Mouse (Mus musculus) midbrain, embryonic 15.5 days (tissue): ENCODE measurements around the gene Mmp24. TPM values are rescaled to one million over a fixed set of nuclear protein-coding genes. Genes with fewer than 3 reads are reported as not detected.
A peak's percentile ranks its signal among the peaks of the same experiment; 100 is the strongest.

Experiments
- ATAC-seq: fragments of 200-750 bp; cut with Nextera tagmentation; replicated peaks from 2 replicates; pipeline ENCODE4 v1.8.0; 2017; ENCODE audit warnings: moderate TSS enrichment
- H3K27ac ChIP-seq: fragments of 300-500 bp; sonication (generic); 2 replicates; pipeline ENCODE4 v1.5.1; 2015; ENCODE audit warnings: mild to moderate bottlenecking, inconsistent platforms
- H3K27me3 ChIP-seq: fragments of 300-500 bp; sonication (generic); replicated peaks from 2 replicates; pipeline ENCODE4 v1.6.1; 2015; ENCODE audit warnings: inconsistent platforms
- H3K36me3 ChIP-seq: fragments of 300-500 bp; sonication (generic); replicated peaks from 2 replicates; pipeline ENCODE4 v1.6.1; 2015; ENCODE audit warnings: inconsistent platforms
- H3K4me1 ChIP-seq: fragments of 300-500 bp; sonication (generic); 2 replicates; pipeline ENCODE4 v1.6.1; 2015; ENCODE audit warnings: inconsistent platforms
- H3K4me2 ChIP-seq: fragments of 300-500 bp; sonication (generic); 2 replicates; pipeline ENCODE4 v1.6.1; 2015; ENCODE audit warnings: inconsistent platforms, mild to moderate bottlenecking, moderate library complexity
- H3K4me3 ChIP-seq: fragments of 300-500 bp; sonication (generic); 2 replicates; pipeline ENCODE4 v1.5.1; 2015; ENCODE audit warnings: mild to moderate bottlenecking, inconsistent platforms
- H3K9ac ChIP-seq: fragments of 300-500 bp; sonication (generic); 2 replicates; pipeline ENCODE4 v1.6.1; 2015; ENCODE audit warnings: mild to moderate bottlenecking, inconsistent platforms
- H3K9me3 ChIP-seq: fragments of 300-500 bp; sonication (generic); 2 replicates; pipeline ENCODE4 v1.6.1; 2016; ENCODE audit warnings: inconsistent platforms
- WGBS: fragments of 180-500 bp; shearing (Covaris S2); methylation state at CpG from one replicate; pipeline ENCODE4 v1.1.7; 2015; ENCODE audit warnings: mixed read lengths; 5-methylcytosine and 5-hydroxymethylcytosine counted together
- polyA plus RNA-seq: library from polyadenylated mRNA; unstranded; fragments of >200 nt; fragmentation: Nextera tagmentation; extraction: Ambion mirVana; gene quantifications from 2 replicates; pipeline ENCODE4 v1.2.1, GENCODE M21; 2015

Mmp24 gene
- polyA plus RNA-seq, 1 experiment from 2014 or later = 19.3 TPM

GRCm38 (mm10) chr2:155745487-155745886, 29.7 kb upstream of the Mmp24 start:
- H3K36me3 ChIP-seq = no peaks in the 10 kb centered on the region
- no peak for ATAC-seq
- no peak overlapping the region for H3K4me3 ChIP-seq
- H3K27ac ChIP-seq = no peak overlapping the region
- H3K4me2 ChIP-seq = no peak overlapping the region
- no peaks in the 10 kb centered on the region for H3K4me1 ChIP-seq
- H3K27me3 ChIP-seq = no peaks in the 10 kb centered on the region
- 76% methylated on average over 3 of the region's 3 CpGs for WGBS
- no peak overlapping the region for H3K9ac ChIP-seq
- no peaks in the 10 kb centered on the region for H3K9me3 ChIP-seq

GRCm38 (mm10) chr2:155749394-155749793, 25.7 kb upstream of the Mmp24 start:
- no peak overlapping the region for H3K9ac ChIP-seq
- WGBS = 87% methylated on average over 4 of the region's 4 CpGs
- H3K36me3 ChIP-seq = no peaks in the 10 kb centered on the region
- H3K9me3 ChIP-seq = no peaks in the 10 kb centered on the region
- no peak overlapping the region for H3K4me3 ChIP-seq
- H3K4me2 ChIP-seq = no peak overlapping the region
- no peak overlapping the region for H3K27ac ChIP-seq
- H3K4me1 ChIP-seq = peaks cover 7% of the 10 kb centered on the region; the same call in 1 of the 2 replicates
- ATAC-seq = no peak
- peaks cover 8% of the 10 kb centered on the region for H3K27me3 ChIP-seq

- peaks cover 8% of the 10 kb centered on the region for H3K27me3 ChIP-seq
- 5% methylated on average over 25 of the region's 25 CpGs for WGBS
- peaks cover 7% of the 10 kb centered on the region; the same call in 1 of the 2 replicates for H3K4me1 ChIP-seq
- H3K36me3 ChIP-seq = no peaks in the 10 kb centered on the region
- H3K27ac ChIP-seq = no peak within 1 kb of the TSS
- no peak within 1 kb of the TSS; the same call in 1 of the 2 replicates for H3K9ac ChIP-seq
- no peaks in the 10 kb centered on the region for H3K9me3 ChIP-seq
- H3K4me3 ChIP-seq = peak within 1 kb of the TSS; percentile 23
- peak within 1 kb of the TSS; percentile 45 for H3K4me2 ChIP-seq
- ATAC-seq = no peak
Observed at GRCm38 (mm10) chr2:155751014-155751786, 23.9 kb upstream of the Mmp24 start, which contains the start of gene Procr. Gene Procr (plus strand): TSS chr2:155751117.

GRCm38 (mm10) chr2:155755746-155756145, 19.4 kb upstream of the Mmp24 start:
- H3K9me3 ChIP-seq = no peaks in the 10 kb centered on the region
- WGBS = 7% methylated on average over 1 of the region's 1 CpGs
- ATAC-seq = no peak
- no peaks in the 10 kb centered on the region for H3K36me3 ChIP-seq
- H3K4me3 ChIP-seq = no peak overlapping the region
- no peak overlapping the region for H3K4me2 ChIP-seq
- H3K27ac ChIP-seq = no peak overlapping the region
- H3K4me1 ChIP-seq = peaks cover 6% of the 10 kb centered on the region; the same call in 1 of the 2 replicates
- H3K27me3 ChIP-seq = peaks cover 8% of the 10 kb centered on the region
- H3K9ac ChIP-seq = no peak overlapping the region

- no peak for ATAC-seq
- no peak overlapping the region for H3K4me2 ChIP-seq
- H3K36me3 ChIP-seq = no peaks in the 10 kb centered on the region
- 67% methylated on average over 14 of the region's 14 CpGs for WGBS
- H3K9me3 ChIP-seq = no peaks in the 10 kb centered on the region
- H3K27me3 ChIP-seq = no peaks in the 10 kb centered on the region; the same call in 1 of the 2 replicates
- H3K4me3 ChIP-seq = no peak overlapping the region
- H3K27ac ChIP-seq = no peak overlapping the region
- H3K4me1 ChIP-seq = no peaks in the 10 kb centered on the region
- no peak overlapping the region for H3K9ac ChIP-seq
Observed at GRCm38 (mm10) chr2:155756855-155757566, 18.1 kb upstream of the Mmp24 start.

GRCm38 (mm10) chr2:155764679-155765418, 10.3 kb upstream of the Mmp24 start:
- Histone ChIP-seq H3K27ac (no peak overlapping the region), H3K9ac (no peak overlapping the region), H3K27me3 (no peaks in the 10 kb centered on the region), H3K4me2 (no peak overlapping the region), H3K9me3 (no peaks in the 10 kb centered on the region), H3K4me3 (no peak overlapping the region), H3K4me1 (no peaks in the 10 kb centered on the region), H3K36me3 (no peaks in the 10 kb centered on the region)
- WGBS = 47% methylated on average over 13 of the region's 13 CpGs
- peak; percentile 62; the same call in 1 of the 2 replicates for ATAC-seq

GRCm38 (mm10) chr2:155773664-155774063, 1.5 kb upstream of the Mmp24 start:
- no peak for ATAC-seq
- no peak overlapping the region for H3K4me2 ChIP-seq
- H3K4me1 ChIP-seq = peaks cover 32% of the 10 kb centered on the region
- peaks cover 7% of the 10 kb centered on the region for H3K27me3 ChIP-seq
- 57% methylated on average over 4 of the region's 4 CpGs for WGBS
- H3K4me3 ChIP-seq = no peak overlapping the region
- H3K9ac ChIP-seq = no peak overlapping the region
- H3K27ac ChIP-seq = no peak overlapping the region
- no peaks in the 10 kb centered on the region for H3K9me3 ChIP-seq
- no peaks in the 10 kb centered on the region for H3K36me3 ChIP-seq

- Histone ChIP-seq H3K36me3 (no peaks in the 10 kb centered on the region), H3K27me3 (peaks cover 7% of the 10 kb centered on the region), H3K27ac (no peak overlapping the region), H3K9ac (peak overlapping the region; percentile 94), H3K4me1 (peaks cover 35% of the 10 kb centered on the region), H3K4me2 (peak overlapping the region; percentile 63), H3K4me3 (peak overlapping the region; percentile 89), H3K9me3 (no peaks in the 10 kb centered on the region)
- ATAC-seq = peak; percentile 24; the same call in 1 of the 2 replicates
- 56% methylated on average over 11 of the region's 11 CpGs for WGBS
Observed at GRCm38 (mm10) chr2:155774261-155774926, 748 bp upstream of the Mmp24 start.

- peaks cover 7% of the 10 kb centered on the region for H3K27me3 ChIP-seq
- H3K36me3 ChIP-seq = no peaks in the 10 kb centered on the region
- H3K27ac ChIP-seq = peak overlapping the region; percentile 92
- H3K4me2 ChIP-seq = peak overlapping the region; percentile 63
- under 1% methylated on average over 34 of the region's 44 CpGs for WGBS
- peak; percentile 84 for ATAC-seq
- peak overlapping the region; percentile 89 for H3K4me3 ChIP-seq
- peaks cover 38% of the 10 kb centered on the region for H3K4me1 ChIP-seq
- no peaks in the 10 kb centered on the region for H3K9me3 ChIP-seq
- peak overlapping the region; percentile 94 for H3K9ac ChIP-seq
Observed at GRCm38 (mm10) chr2:155775685-155776263, 632 bp downstream of the Mmp24 start.

- no peaks in the 10 kb centered on the region for H3K36me3 ChIP-seq
- H3K4me1 ChIP-seq = peaks cover 38% of the 10 kb centered on the region
- no peak overlapping the region for H3K9ac ChIP-seq
- H3K4me2 ChIP-seq = peak overlapping the region; percentile 63
- 70% methylated on average over 10 of the region's 10 CpGs for WGBS
- ATAC-seq = no peak
- H3K27ac ChIP-seq = no peak overlapping the region
- peak overlapping the region; percentile 89 for H3K4me3 ChIP-seq
- peaks cover 7% of the 10 kb centered on the region for H3K27me3 ChIP-seq
- H3K9me3 ChIP-seq = no peaks in the 10 kb centered on the region
Observed at GRCm38 (mm10) chr2:155776824-155777687, 1.9 kb downstream of the Mmp24 start.

GRCm38 (mm10) chr2:155777688-155777985, 2.5 kb downstream of the Mmp24 start:
- no peak for ATAC-seq
- H3K27ac ChIP-seq = no peak overlapping the region
- H3K36me3 ChIP-seq = no peaks in the 10 kb centered on the region
- WGBS = 51% methylated on average over 4 of the region's 4 CpGs
- peak overlapping the region; percentile 63; the same call in 1 of the 2 replicates for H3K4me2 ChIP-seq
- peaks cover 38% of the 10 kb centered on the region for H3K4me1 ChIP-seq
- no peak overlapping the region for H3K4me3 ChIP-seq
- no peak overlapping the region for H3K9ac ChIP-seq
- peaks cover 7% of the 10 kb centered on the region for H3K27me3 ChIP-seq
- no peaks in the 10 kb centered on the region for H3K9me3 ChIP-seq
